Mouse (Mus musculus): ENCODE results near the gene S1pr3. TPM values are rescaled to one million over a fixed set of nuclear protein-coding genes. Genes with fewer than 3 reads are reported as not detected.

The S1pr3 gene
- total RNA-seq, 1 experiment from 2014 or later: not detected

DNA sequence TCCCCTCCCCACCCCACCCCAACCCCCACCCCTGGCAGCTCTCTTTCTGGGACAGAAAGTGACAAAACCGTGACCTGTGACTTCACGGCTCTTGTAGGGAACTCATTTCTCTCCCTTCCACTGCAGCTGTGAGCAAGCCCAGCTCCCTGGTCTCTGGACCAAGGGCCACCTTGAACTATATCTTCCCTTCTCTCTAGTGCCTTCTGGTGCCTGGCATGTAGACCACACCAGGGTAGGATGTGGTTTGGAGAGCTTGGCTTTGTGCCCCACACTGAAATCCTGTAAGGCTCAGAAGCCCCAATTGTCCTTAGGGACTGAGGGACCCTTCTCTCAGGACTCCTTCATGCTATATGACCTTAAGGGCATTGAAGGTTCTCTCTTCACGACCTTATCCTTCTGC is 24.9 kb downstream of the S1pr3 start:
- ATAC-seq (replicated peaks; ENCODE audit: insufficient number of reproducible peaks, low FRiP score, low TSS enrichment, poor library complexity, severe bottlenecking): no peak

DNA sequence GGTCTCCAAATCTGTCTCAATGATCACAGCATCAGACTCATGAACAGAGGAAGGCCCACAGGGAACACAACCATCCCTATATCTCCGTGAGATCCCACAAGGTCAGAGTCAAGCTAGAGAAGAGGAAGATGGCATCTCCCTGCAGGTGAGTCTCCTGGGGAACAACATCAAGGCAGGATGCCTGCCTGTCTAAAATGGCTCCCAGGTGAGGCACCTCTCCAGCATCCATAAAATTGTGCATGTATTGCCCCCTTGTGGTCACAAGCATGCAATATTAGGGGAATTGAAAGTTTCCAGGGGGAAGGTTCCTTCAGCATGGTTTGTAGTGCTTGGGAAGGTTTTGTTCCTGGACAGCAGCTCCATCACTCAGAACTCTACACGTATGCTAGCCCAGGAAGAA is 26.0 kb downstream of the S1pr3 start:
- no peak for ATAC-seq (replicated peaks; ENCODE audit: insufficient number of reproducible peaks, low FRiP score, low TSS enrichment, poor library complexity, severe bottlenecking)

DNA sequence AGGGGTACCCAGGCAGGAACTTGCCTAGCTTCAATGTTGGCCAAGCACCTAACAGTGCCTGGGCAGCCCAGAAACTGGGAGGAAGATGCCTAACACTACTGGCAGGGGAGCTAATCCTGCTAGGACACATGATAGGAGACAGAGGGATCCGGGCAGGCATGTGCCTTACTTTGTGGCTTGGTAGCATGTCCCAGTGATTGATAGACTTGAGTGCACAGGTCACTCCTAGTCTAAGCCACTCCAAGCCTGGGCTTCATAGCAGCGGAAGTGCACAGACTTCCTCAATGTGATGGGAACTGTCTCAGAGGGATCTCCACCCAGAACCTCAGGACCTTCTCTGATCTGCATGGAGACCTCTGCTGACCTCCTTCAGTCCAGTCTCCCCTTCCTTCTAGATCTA is 26.7 kb downstream of the S1pr3 start:
- no peak for ATAC-seq (replicated peaks; ENCODE audit: insufficient number of reproducible peaks, low FRiP score, low TSS enrichment, poor library complexity, severe bottlenecking)

DNA sequence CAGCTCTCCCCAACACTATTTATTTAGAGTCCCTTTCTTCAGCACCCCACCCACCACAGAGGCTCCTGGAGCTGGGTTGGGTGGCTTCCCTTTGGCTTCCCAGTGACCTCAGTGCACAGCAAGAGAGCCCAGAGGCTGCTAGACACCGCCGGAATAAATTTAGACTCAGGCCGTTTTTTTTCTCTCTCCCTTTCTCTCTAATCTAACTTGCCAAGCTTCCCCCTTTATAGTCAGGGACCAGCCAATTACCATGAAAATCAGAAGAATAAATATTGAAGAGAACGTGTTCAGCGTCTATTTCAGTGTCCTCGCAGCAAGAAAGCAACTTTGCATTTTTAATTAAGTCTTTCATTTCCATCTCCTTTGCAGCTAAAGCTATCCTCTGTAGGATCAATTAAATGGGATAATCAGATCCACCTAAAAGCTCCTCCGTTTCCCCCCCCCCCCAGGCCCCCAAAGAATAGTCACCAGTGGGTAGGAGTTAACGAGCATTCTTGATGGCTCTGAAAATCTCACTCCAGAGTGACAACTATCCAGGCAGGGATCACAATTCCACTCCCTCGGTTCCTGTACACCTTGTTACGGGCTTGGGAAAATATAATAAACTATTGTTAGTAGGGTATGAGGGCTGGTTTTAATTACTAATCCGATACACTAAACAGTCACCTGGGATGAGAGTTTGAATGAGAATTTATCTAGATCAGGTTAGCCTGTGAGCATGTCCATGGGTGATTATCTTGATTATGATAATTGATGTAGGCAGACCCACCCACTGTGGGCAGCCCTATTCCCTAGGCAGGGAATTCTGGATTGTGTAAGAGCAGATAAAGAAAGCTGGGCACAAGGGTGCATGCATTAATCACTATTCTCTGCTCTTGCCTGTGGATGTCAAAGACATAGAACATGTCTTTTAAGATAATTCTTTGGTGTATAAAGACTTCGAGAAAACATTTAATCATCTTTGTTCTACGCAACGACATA is 29.0 kb downstream of the S1pr3 start:
- ATAC-seq (replicated peaks; ENCODE audit: insufficient number of reproducible peaks, low FRiP score, low TSS enrichment, poor library complexity, severe bottlenecking): no peak

DNA sequence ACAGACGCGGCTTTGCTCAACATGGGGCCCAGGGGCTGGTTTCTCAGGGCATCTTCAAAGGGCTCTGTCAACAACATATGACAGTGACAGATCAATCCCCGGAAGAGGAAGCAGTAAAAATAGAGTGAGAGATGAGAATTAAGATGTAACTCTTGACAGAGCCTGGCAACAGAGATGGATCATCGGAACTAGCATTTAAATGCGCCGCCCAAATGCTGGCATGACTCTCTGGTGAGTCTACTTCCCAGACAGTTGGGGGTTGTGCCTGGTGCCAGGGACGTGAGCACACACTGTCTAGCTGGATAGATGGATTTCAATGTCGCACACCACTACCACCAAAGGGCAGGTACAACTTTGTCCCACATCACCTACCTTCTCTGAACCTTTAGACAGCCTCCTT is 34.5 kb downstream of the S1pr3 start:
- ATAC-seq (replicated peaks; ENCODE audit: insufficient number of reproducible peaks, low FRiP score, low TSS enrichment, poor library complexity, severe bottlenecking): no peak

DNA sequence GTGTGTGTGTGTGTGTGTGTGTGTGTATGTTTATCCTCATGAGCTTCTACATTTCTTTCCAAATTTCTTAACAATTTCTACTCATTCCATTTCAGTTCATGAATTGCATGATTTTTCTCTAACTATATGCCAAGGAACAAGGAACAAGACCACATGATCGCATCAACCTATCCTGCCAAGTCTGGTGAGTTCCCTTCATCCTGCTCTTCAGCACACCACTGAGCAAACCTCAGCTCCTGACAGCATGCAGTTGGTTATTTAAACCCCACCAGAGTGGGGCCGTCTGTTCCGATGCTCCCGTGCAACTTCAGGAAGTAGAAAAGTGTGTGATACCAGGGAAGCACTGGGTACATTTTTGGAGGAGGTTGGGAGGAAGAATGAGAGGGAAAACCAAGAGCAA is 38.1 kb downstream of the S1pr3 start:
- ATAC-seq (replicated peaks; ENCODE audit: insufficient number of reproducible peaks, low FRiP score, low TSS enrichment, poor library complexity, severe bottlenecking): no peak

DNA sequence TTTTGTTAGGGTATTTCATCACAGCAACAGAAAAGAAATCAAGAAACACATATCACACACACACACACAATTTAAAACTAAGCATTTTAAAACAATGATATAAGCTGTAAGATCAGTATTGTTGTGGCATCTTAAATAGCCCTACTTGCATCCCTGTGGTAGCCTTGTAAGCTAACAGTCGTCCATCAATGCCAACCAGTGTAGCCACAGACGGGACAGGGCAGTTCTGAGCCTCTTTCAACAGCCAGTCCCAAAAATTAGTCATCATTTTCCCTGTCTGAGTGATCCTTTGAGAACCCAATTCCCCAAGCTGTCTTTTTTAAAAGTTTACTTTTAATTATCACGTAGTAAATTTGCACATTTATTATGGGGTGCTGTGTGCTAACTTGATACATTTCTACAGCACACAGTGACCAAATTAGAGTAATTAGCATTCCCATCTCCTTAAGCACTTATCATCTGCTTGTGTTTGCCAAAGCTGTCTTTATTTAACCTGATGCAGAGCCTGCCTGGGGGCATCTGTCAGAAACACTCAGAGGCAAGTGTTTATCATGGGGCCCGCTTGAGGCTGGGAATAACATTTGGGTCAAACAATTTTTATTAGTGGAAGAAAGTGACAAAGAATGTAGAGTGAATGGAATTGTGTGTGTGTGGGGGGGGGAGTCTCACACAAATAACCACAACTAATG is 47.9 kb downstream of the S1pr3 start:
- ATAC-seq (replicated peaks; ENCODE audit: insufficient number of reproducible peaks, low FRiP score, low TSS enrichment, poor library complexity, severe bottlenecking): no peak

DNA sequence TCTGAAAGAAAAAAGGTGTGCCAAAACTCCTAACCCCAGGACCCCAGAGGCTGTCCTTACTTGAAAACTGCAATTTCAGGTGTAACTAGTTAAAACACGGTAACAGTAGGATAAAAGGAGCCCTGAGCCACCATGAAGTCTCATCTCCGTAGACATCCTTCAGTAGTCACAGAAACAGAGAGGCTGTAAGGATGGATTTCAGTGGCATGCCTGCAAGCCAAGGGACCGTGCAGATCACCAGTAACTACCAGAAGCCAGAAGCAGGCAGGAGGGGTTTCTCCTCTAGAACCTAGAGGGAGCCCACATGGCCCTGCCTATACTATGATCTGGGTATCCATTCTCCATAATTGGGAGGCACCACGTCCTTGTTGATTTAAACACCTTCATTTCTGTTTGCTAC is 55.9 kb downstream of the S1pr3 start:
- no peak for ATAC-seq (replicated peaks; ENCODE audit: insufficient number of reproducible peaks, low FRiP score, low TSS enrichment, poor library complexity, severe bottlenecking)

DNA sequence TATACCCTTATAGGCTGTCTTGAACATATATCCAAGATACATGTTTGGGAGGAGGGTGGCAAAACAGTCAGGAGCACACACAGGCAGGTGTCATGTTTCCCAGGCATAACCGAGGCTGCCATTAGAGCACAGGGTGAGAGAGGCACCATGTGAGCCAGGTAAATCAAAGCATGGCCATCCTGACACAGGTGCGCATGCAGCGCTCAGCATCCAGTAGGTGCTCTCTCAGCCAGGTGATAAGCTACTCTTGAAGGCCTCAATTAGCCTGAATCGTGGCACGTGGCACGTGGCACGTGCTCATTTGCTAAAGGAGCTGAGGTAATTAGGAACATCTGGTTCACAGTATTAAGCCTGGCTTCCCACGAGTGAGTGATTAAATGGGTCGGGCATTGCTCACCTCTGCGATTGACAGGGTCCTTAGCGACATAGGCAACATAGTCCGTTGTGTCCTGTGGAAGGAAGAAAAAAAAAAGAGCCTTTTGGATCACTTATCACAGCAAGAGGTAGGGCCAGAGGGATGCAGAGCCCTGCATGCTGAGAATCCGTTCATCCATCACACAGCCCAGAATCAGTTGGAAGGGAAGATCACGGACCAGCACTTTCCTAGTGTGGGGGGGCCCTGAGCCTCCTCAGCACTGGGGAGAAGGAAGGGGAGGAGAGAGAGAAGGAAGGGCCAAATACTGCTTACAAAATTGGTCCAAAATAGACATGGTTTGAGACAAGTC is 57.8 kb downstream of the S1pr3 start:
- ATAC-seq (replicated peaks; ENCODE audit: insufficient number of reproducible peaks, low FRiP score, low TSS enrichment, poor library complexity, severe bottlenecking): no peak

DNA sequence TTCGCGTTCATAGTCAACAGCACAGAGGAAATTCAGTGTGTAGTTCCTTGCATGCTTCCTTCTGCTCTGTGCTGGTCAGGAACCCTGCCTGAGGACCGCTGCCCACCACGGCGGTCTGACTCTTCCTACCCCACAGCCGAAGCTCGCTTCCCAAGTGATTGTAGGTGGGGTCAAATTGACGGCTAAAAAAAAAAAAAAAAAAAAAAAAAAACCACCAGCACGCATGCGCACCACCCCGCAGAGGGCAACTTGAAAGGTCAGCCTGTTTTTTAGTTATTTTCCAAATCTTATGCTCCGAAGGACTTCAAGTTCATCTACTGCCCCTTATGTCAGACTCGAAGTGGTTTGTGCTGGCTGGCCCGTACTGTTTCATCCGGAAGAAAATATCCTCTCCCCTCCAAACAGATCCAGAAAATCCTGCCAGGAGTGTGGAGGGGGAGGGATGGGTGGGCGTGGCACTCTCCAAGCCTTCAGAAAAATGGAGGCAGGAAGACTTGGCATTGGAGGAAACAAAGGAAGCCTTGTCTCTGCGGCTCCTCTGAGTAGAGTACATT is 60.3 kb downstream of the S1pr3 start:
- no peak for ATAC-seq (replicated peaks; ENCODE audit: insufficient number of reproducible peaks, low FRiP score, low TSS enrichment, poor library complexity, severe bottlenecking)

Other genes with a start within 250 kb of the S1pr3 start
- 2.0 TPM in 1 of 3 replicates, not detected in the others for gene Nxnl2, start 237.6 kb upstream of the S1pr3 start, total RNA-seq (2017)
- not detected in 3 replicates for gene Shc3, start 160.8 kb downstream of the S1pr3 start, total RNA-seq (2017)
- gene Cks2, start 236.6 kb downstream of the S1pr3 start, total RNA-seq (2017): 55.0 to 244 TPM (median 181 TPM) in 3 replicates
- gene Secisbp2, start 243.1 kb downstream of the S1pr3 start, total RNA-seq (2017): 44.5 to 74.8 TPM (median 45.5 TPM) in 3 replicates

All from monocyte, adult 5-6 weeks (primary cell).